Mouse (Mus musculus): ENCODE results near the gene Ube2s. TPM values are rescaled to one million over a fixed set of nuclear protein-coding genes. Genes with fewer than 3 reads are reported as not detected.
A peak's percentile ranks its signal among the peaks of the same experiment; 100 is the strongest.

Ube2s gene
- polyA plus RNA-seq, 1 experiment from 2014 or later = 540 TPM

- 1% methylated on average over 30 of the region's 30 CpGs for WGBS
- Histone ChIP-seq H3K27ac (replicated peaks; ENCODE audit: low read depth, low read length) (no peak overlapping the region), H3K4me3 (ENCODE audit: low read depth, low read length) (peak overlapping the region; percentile 33), H3K4me2 (ENCODE audit: low read depth, severe bottlenecking) (peak overlapping the region; percentile 39), H3K9ac (ENCODE audit: low read length) (no peak overlapping the region), H3K9me3 (ENCODE audit: control insufficient read depth, low read length) (no peaks in the 10 kb centered on the region), H3K27me3 (ENCODE audit: control insufficient read depth, insufficient read depth, low read length) (no peaks in the 10 kb centered on the region), H3K4me1 (ENCODE audit: control insufficient read depth, insufficient read depth, low read length) (peaks cover 9% of the 10 kb centered on the region), H3K36me3 (ENCODE audit: control insufficient read depth, insufficient read depth, low read length) (no peaks in the 10 kb centered on the region; the same call in 1 of the 2 replicates)
- ATAC-seq (ENCODE audit: insufficient number of reproducible peaks, low FRiP score, low TSS enrichment, low read depth) (peak; percentile 77), DNase-seq (ENCODE audit: low spot score) (peak; percentile 82)
Observed at GRCm38 (mm10) chr7:4751971-4752820, 60.2 kb downstream of the Ube2s start.

- H3K36me3 ChIP-seq (ENCODE audit: control insufficient read depth, insufficient read depth, low read length) = peaks cover 3% of the 10 kb centered on the region
- DNase-seq (ENCODE audit: low spot score) (no peak), ATAC-seq (ENCODE audit: insufficient number of reproducible peaks, low FRiP score, low TSS enrichment, low read depth) (no peak)
- no peaks in the 10 kb centered on the region for H3K27me3 ChIP-seq (ENCODE audit: control insufficient read depth, insufficient read depth, low read length)
- 90% methylated on average over 2 of the region's 2 CpGs for WGBS
- H3K27ac ChIP-seq (replicated peaks; ENCODE audit: low read depth, low read length) = no peak overlapping the region
- peaks cover 9% of the 10 kb centered on the region for H3K4me1 ChIP-seq (ENCODE audit: control insufficient read depth, insufficient read depth, low read length)
- H3K4me2 ChIP-seq (ENCODE audit: low read depth, severe bottlenecking) = no peak overlapping the region
- no peaks in the 10 kb centered on the region for H3K9me3 ChIP-seq (ENCODE audit: control insufficient read depth, low read length)
- no peak overlapping the region for H3K9ac ChIP-seq (ENCODE audit: low read length)
- H3K4me3 ChIP-seq (ENCODE audit: low read depth, low read length) = no peak overlapping the region
Observed at GRCm38 (mm10) chr7:4749169-4749568, 63.2 kb downstream of the Ube2s start.

GRCm38 (mm10) chr7:4748321-4748720, 64.1 kb downstream of the Ube2s start:
- Histone ChIP-seq H3K9me3 (ENCODE audit: control insufficient read depth, low read length) (no peaks in the 10 kb centered on the region), H3K4me2 (ENCODE audit: low read depth, severe bottlenecking) (no peak overlapping the region), H3K36me3 (ENCODE audit: control insufficient read depth, insufficient read depth, low read length) (peaks cover 3% of the 10 kb centered on the region), H3K4me3 (ENCODE audit: low read depth, low read length) (no peak overlapping the region), H3K9ac (ENCODE audit: low read length) (no peak overlapping the region), H3K27ac (replicated peaks; ENCODE audit: low read depth, low read length) (no peak overlapping the region), H3K4me1 (ENCODE audit: control insufficient read depth, insufficient read depth, low read length) (peaks cover 9% of the 10 kb centered on the region), H3K27me3 (ENCODE audit: control insufficient read depth, insufficient read depth, low read length) (no peaks in the 10 kb centered on the region)
- no peak for DNase-seq (ENCODE audit: low spot score)
- 74% methylated on average over 4 of the region's 4 CpGs for WGBS
- ATAC-seq (ENCODE audit: insufficient number of reproducible peaks, low FRiP score, low TSS enrichment, low read depth) = no peak

- Histone ChIP-seq H3K4me1 (ENCODE audit: control insufficient read depth, insufficient read depth, low read length) (peaks cover 7% of the 10 kb centered on the region), H3K4me2 (ENCODE audit: low read depth, severe bottlenecking) (no peak overlapping the region), H3K9me3 (ENCODE audit: control insufficient read depth, low read length) (no peaks in the 10 kb centered on the region), H3K27me3 (ENCODE audit: control insufficient read depth, insufficient read depth, low read length) (no peaks in the 10 kb centered on the region), H3K27ac (replicated peaks; ENCODE audit: low read depth, low read length) (no peak overlapping the region), H3K4me3 (ENCODE audit: low read depth, low read length) (no peak overlapping the region), H3K9ac (ENCODE audit: low read length) (no peak overlapping the region), H3K36me3 (ENCODE audit: control insufficient read depth, insufficient read depth, low read length) (peaks cover 9% of the 10 kb centered on the region)
- ATAC-seq (ENCODE audit: insufficient number of reproducible peaks, low FRiP score, low TSS enrichment, low read depth) (no peak), DNase-seq (ENCODE audit: low spot score) (no peak)
- 59% methylated on average over 9 of the region's 9 CpGs for WGBS
Observed at GRCm38 (mm10) chr7:4747156-4747899, 65.1 kb downstream of the Ube2s start.

- H3K9ac ChIP-seq (ENCODE audit: low read length) = no peak overlapping the region
- peaks cover 9% of the 10 kb centered on the region for H3K36me3 ChIP-seq (ENCODE audit: control insufficient read depth, insufficient read depth, low read length)
- H3K27ac ChIP-seq (replicated peaks; ENCODE audit: low read depth, low read length) = no peak overlapping the region
- H3K9me3 ChIP-seq (ENCODE audit: control insufficient read depth, low read length) = no peaks in the 10 kb centered on the region
- DNase-seq (ENCODE audit: low spot score) (no peak), ATAC-seq (ENCODE audit: insufficient number of reproducible peaks, low FRiP score, low TSS enrichment, low read depth) (no peak)
- H3K4me2 ChIP-seq (ENCODE audit: low read depth, severe bottlenecking) = no peak overlapping the region
- peaks cover 4% of the 10 kb centered on the region for H3K4me1 ChIP-seq (ENCODE audit: control insufficient read depth, insufficient read depth, low read length)
- no peak overlapping the region for H3K4me3 ChIP-seq (ENCODE audit: low read depth, low read length)
- WGBS = 88% methylated on average over 22 of the region's 22 CpGs
- no peaks in the 10 kb centered on the region for H3K27me3 ChIP-seq (ENCODE audit: control insufficient read depth, insufficient read depth, low read length)
Observed at GRCm38 (mm10) chr7:4746326-4746980, 65.9 kb downstream of the Ube2s start.

GRCm38 (mm10) chr7:4744886-4745285, 67.5 kb downstream of the Ube2s start:
- no peak overlapping the region for H3K4me3 ChIP-seq (ENCODE audit: low read depth, low read length)
- H3K27ac ChIP-seq (replicated peaks; ENCODE audit: low read depth, low read length) = no peak overlapping the region
- WGBS = 95% methylated on average over 6 of the region's 6 CpGs
- ATAC-seq (ENCODE audit: insufficient number of reproducible peaks, low FRiP score, low TSS enrichment, low read depth) = no peak
- peaks cover 4% of the 10 kb centered on the region for H3K4me1 ChIP-seq (ENCODE audit: control insufficient read depth, insufficient read depth, low read length)
- H3K4me2 ChIP-seq (ENCODE audit: low read depth, severe bottlenecking) = no peak overlapping the region
- no peak overlapping the region for H3K9ac ChIP-seq (ENCODE audit: low read length)
- DNase-seq (ENCODE audit: low spot score) = no peak
- H3K9me3 ChIP-seq (ENCODE audit: control insufficient read depth, low read length) = no peaks in the 10 kb centered on the region
- H3K27me3 ChIP-seq (ENCODE audit: control insufficient read depth, insufficient read depth, low read length) = no peaks in the 10 kb centered on the region
- H3K36me3 ChIP-seq (ENCODE audit: control insufficient read depth, insufficient read depth, low read length) = peaks cover 9% of the 10 kb centered on the region

Other genes starting within 250 kb of the Ube2s start
- not detected in 2 replicates for gene Ptprh, start 208.5 kb downstream of the Ube2s start, polyA plus RNA-seq (2014; fragmentation: Nextera tagmentation; extraction: Ambion mirVana)
- gene Tmem86b, start 181.2 kb downstream of the Ube2s start, polyA plus RNA-seq (2014; fragmentation: Nextera tagmentation; extraction: Ambion mirVana) = 1.1 and 2.5 TPM in 2 replicates
- 4.9 and 6.5 TPM in 2 replicates for gene Ppp6r1, start 153.6 kb downstream of the Ube2s start, polyA plus RNA-seq (2014; fragmentation: Nextera tagmentation; extraction: Ambion mirVana)
- 104 and 112 TPM in 2 replicates for gene Hspbp1, start 127.5 kb downstream of the Ube2s start, polyA plus RNA-seq (2014; fragmentation: Nextera tagmentation; extraction: Ambion mirVana)
- 1.7 and 2.5 TPM in 2 replicates for gene Brsk1, start 122.0 kb downstream of the Ube2s start, polyA plus RNA-seq (2014; fragmentation: Nextera tagmentation; extraction: Ambion mirVana)
- 0.16 and 0.19 TPM in 2 replicates for gene Tmem150b, start 87.3 kb downstream of the Ube2s start, polyA plus RNA-seq (2014; fragmentation: Nextera tagmentation; extraction: Ambion mirVana)
- 76.2 and 80.5 TPM in 2 replicates for gene Kmt5c, start 72.5 kb downstream of the Ube2s start, polyA plus RNA-seq (2014; fragmentation: Nextera tagmentation; extraction: Ambion mirVana)
- gene Cox6b2, start 59.5 kb downstream of the Ube2s start, polyA plus RNA-seq (2014; fragmentation: Nextera tagmentation; extraction: Ambion mirVana) = 36.9 and 38.4 TPM in 2 replicates
- not detected in 2 replicates for gene Fam71e2, start 41.3 kb downstream of the Ube2s start, polyA plus RNA-seq (2014; fragmentation: Nextera tagmentation; extraction: Ambion mirVana)
- not detected in 2 replicates for gene Il11, start 29.7 kb downstream of the Ube2s start, polyA plus RNA-seq (2014; fragmentation: Nextera tagmentation; extraction: Ambion mirVana)
- 0.41 TPM in 1 of 2 replicates, not detected in the other for gene Tmem190, start 29.7 kb downstream of the Ube2s start, polyA plus RNA-seq (2014; fragmentation: Nextera tagmentation; extraction: Ambion mirVana)
- 2.1 and 2.6 TPM in 2 replicates for gene Tmem238, start 22.9 kb downstream of the Ube2s start, polyA plus RNA-seq (2014; fragmentation: Nextera tagmentation; extraction: Ambion mirVana)
- 266 and 269 TPM in 2 replicates for gene Rpl28, start 19.7 kb downstream of the Ube2s start, polyA plus RNA-seq (2014; fragmentation: Nextera tagmentation; extraction: Ambion mirVana)
- 0.20 and 0.44 TPM in 2 replicates for gene Shisa7, start 32.1 kb upstream of the Ube2s start, polyA plus RNA-seq (2014; fragmentation: Nextera tagmentation; extraction: Ambion mirVana)
- gene Isoc2b, start 57.7 kb upstream of the Ube2s start, polyA plus RNA-seq (2014; fragmentation: Nextera tagmentation; extraction: Ambion mirVana) = 2.8 and 3.5 TPM in 2 replicates
- gene Isoc2a, start 64.6 kb upstream of the Ube2s start, polyA plus RNA-seq (2014; fragmentation: Nextera tagmentation; extraction: Ambion mirVana) = 0.63 and 0.84 TPM in 2 replicates
- not detected in 2 replicates for gene Gm36210, start 93.9 kb upstream of the Ube2s start, polyA plus RNA-seq (2014; fragmentation: Nextera tagmentation; extraction: Ambion mirVana)
- gene Zfp628, start 102.6 kb upstream of the Ube2s start, polyA plus RNA-seq (2014; fragmentation: Nextera tagmentation; extraction: Ambion mirVana) = 3.8 and 4.2 TPM in 2 replicates
- 1.9 and 2.9 TPM in 2 replicates for gene Nat14, start 109.4 kb upstream of the Ube2s start, polyA plus RNA-seq (2014; fragmentation: Nextera tagmentation; extraction: Ambion mirVana)
- gene Ssc5d, start 113.2 kb upstream of the Ube2s start, polyA plus RNA-seq (2014; fragmentation: Nextera tagmentation; extraction: Ambion mirVana) = 1.7 and 1.9 TPM in 2 replicates
- gene Sbk2, start 151.8 kb upstream of the Ube2s start, polyA plus RNA-seq (2014; fragmentation: Nextera tagmentation; extraction: Ambion mirVana) = 0.08 and 0.18 TPM in 2 replicates
- 0.04 TPM in 1 of 2 replicates, not detected in the other for gene Sbk3, start 158.6 kb upstream of the Ube2s start, polyA plus RNA-seq (2014; fragmentation: Nextera tagmentation; extraction: Ambion mirVana)
- gene Zfp579, start 183.6 kb upstream of the Ube2s start, polyA plus RNA-seq (2014; fragmentation: Nextera tagmentation; extraction: Ambion mirVana) = 33.3 and 39.2 TPM in 2 replicates
- 9.3 and 9.6 TPM in 2 replicates for gene Zfp524, start 201.8 kb upstream of the Ube2s start, polyA plus RNA-seq (2014; fragmentation: Nextera tagmentation; extraction: Ambion mirVana)
- 51.1 and 52.6 TPM in 2 replicates for gene Fiz1, start 202.1 kb upstream of the Ube2s start, polyA plus RNA-seq (2014; fragmentation: Nextera tagmentation; extraction: Ambion mirVana)
- 0.45 and 1.4 TPM in 2 replicates for gene Gm44973, start 202.9 kb upstream of the Ube2s start, polyA plus RNA-seq (2014; fragmentation: Nextera tagmentation; extraction: Ambion mirVana)
- gene Zfp865, start 207.8 kb upstream of the Ube2s start, polyA plus RNA-seq (2014; fragmentation: Nextera tagmentation; extraction: Ambion mirVana) = 7.5 and 8.2 TPM in 2 replicates
- 12.5 and 14.4 TPM in 2 replicates for gene Ccdc106, start 208.0 kb upstream of the Ube2s start, polyA plus RNA-seq (2014; fragmentation: Nextera tagmentation; extraction: Ambion mirVana)
- not detected in 2 replicates for gene 4632433K11Rik, start 221.5 kb upstream of the Ube2s start, polyA plus RNA-seq (2014; fragmentation: Nextera tagmentation; extraction: Ambion mirVana)
- 2.7 and 4.1 TPM in 2 replicates for gene Zfp784, start 225.9 kb upstream of the Ube2s start, polyA plus RNA-seq (2014; fragmentation: Nextera tagmentation; extraction: Ambion mirVana)
- 31.8 and 32.9 TPM in 2 replicates for gene Zfp580, start 238.9 kb upstream of the Ube2s start, polyA plus RNA-seq (2014; fragmentation: Nextera tagmentation; extraction: Ambion mirVana)
- gene U2af2, start 249.6 kb upstream of the Ube2s start, polyA plus RNA-seq (2014; fragmentation: Nextera tagmentation; extraction: Ambion mirVana) = 193 and 203 TPM in 2 replicates